Mouse (Mus musculus) bone marrow macrophage, adult 2 months (primary cell): ENCODE data around the gene Gm10837. TPM values are rescaled to one million over a fixed set of nuclear protein-coding genes. Genes with fewer than 3 reads are reported as not detected.

Experiments
- H3K27ac ChIP-seq: 2 replicates; pipeline ENCODE4 v1.5.1; 2012; ENCODE audit warnings: low read depth, low read length; ENCODE audit not compliant: insufficient read depth
- H3K4me1 ChIP-seq: 2 replicates; pipeline ENCODE4 v1.6.1; 2012; ENCODE audit warnings: low read length; ENCODE audit not compliant: control insufficient read depth, insufficient read depth
- H3K4me3 ChIP-seq: 2 replicates; pipeline ENCODE4 v1.5.1; 2012; ENCODE audit warnings: mild to moderate bottlenecking, low read length, moderate library complexity; ENCODE audit not compliant: insufficient read depth
- CTCF ChIP-seq: IDR thresholded peaks from 2 replicates; pipeline ENCODE4 v1.5.1; 2012; ENCODE audit warnings: low read depth, mild to moderate bottlenecking, low read length, moderate library complexity
- POLR2A ChIP-seq: IDR thresholded peaks from 2 replicates; pipeline ENCODE4 v1.6.1; 2012; ENCODE audit warnings: mild to moderate bottlenecking, low read depth, low read length, borderline replicate concordance
- polyA plus RNA-seq: library from polyadenylated mRNA; stranded (reverse); fragments of >200 nt; gene quantifications from 2 replicates; pipeline ENCODE4 v1.2.4, GENCODE M21; 2012; ENCODE audit not compliant: missing spikeins, insufficient read depth, insufficient read length

The Gm10837 gene
- polyA plus RNA-seq, 1 experiment = not detected

GRCm38 (mm10) chr14:122486611-122487010 lies 3.8 kb upstream of the Gm10837 start:
- H3K4me1 ChIP-seq = no peaks in the 10 kb centered on the region
- TF ChIP-seq CTCF = no peak
- TF ChIP-seq POLR2A = no peak
- H3K4me3 ChIP-seq = no peak overlapping the region
- no peak overlapping the region for H3K27ac ChIP-seq

- Histone ChIP-seq H3K4me1 (no peaks in the 10 kb centered on the region), H3K27ac (no peak overlapping the region), H3K4me3 (no peak overlapping the region)
- TF ChIP-seq CTCF = no peak
- no peak for TF ChIP-seq POLR2A
Observed at GRCm38 (mm10) chr14:122487366-122487765, 3.0 kb upstream of the Gm10837 start.

- Histone ChIP-seq H3K27ac (no peak overlapping the region), H3K4me3 (no peak overlapping the region), H3K4me1 (no peaks in the 10 kb centered on the region)
- TF ChIP-seq POLR2A = no peak
- no peak for TF ChIP-seq CTCF
Observed at GRCm38 (mm10) chr14:122489041-122489440, 1.3 kb upstream of the Gm10837 start.

- Histone ChIP-seq H3K27ac (no peak overlapping the region), H3K4me1 (no peaks in the 10 kb centered on the region), H3K4me3 (no peak overlapping the region)
- TF ChIP-seq POLR2A (no peak), CTCF (no peak)
Observed at GRCm38 (mm10) chr14:122489686-122490414, 536 bp upstream of the Gm10837 start.

GRCm38 (mm10) chr14:122491521-122491920 lies 1.1 kb downstream of the Gm10837 start:
- no peak for TF ChIP-seq CTCF
- no peak for TF ChIP-seq POLR2A
- Histone ChIP-seq H3K4me3 (no peak overlapping the region), H3K27ac (no peak overlapping the region), H3K4me1 (no peaks in the 10 kb centered on the region)

- Histone ChIP-seq H3K4me3 (no peak overlapping the region), H3K27ac (no peak overlapping the region), H3K4me1 (no peaks in the 10 kb centered on the region)
- TF ChIP-seq CTCF (no peak), POLR2A (no peak)
Observed at GRCm38 (mm10) chr14:122492015-122492414, 1.6 kb downstream of the Gm10837 start.

- no peak for TF ChIP-seq POLR2A
Observed at GRCm38 (mm10) chr14:122509058-122509457, 18.7 kb downstream of the Gm10837 start.

GRCm38 (mm10) chr14:122511519-122511918 lies 21.1 kb downstream of the Gm10837 start:
- no peak overlapping the region for H3K27ac ChIP-seq
- no peak for TF ChIP-seq CTCF
- no peak for TF ChIP-seq POLR2A

More at GRCm38 (mm10) chr14:122509058-122509457, 18.7 kb downstream of the Gm10837 start:
- Histone ChIP-seq H3K4me1 (no peaks in the 10 kb centered on the region), H3K27ac (no peak overlapping the region), H3K4me3 (no peak overlapping the region)

GRCm38 (mm10) chr14:122513511-122514036 lies 23.2 kb downstream of the Gm10837 start:
- TF ChIP-seq CTCF (no peak), POLR2A (no peak)

More at GRCm38 (mm10) chr14:122511519-122511918, 21.1 kb downstream of the Gm10837 start:
- Histone ChIP-seq H3K4me3 (no peak overlapping the region), H3K4me1 (no peaks in the 10 kb centered on the region)

GRCm38 (mm10) chr14:122528475-122528874 lies 38.1 kb downstream of the Gm10837 start:
- TF ChIP-seq CTCF (no peak), POLR2A (no peak)
- H3K27ac ChIP-seq = no peak overlapping the region
- no peak overlapping the region for H3K4me3 ChIP-seq
- no peaks in the 10 kb centered on the region for H3K4me1 ChIP-seq

More at GRCm38 (mm10) chr14:122513511-122514036, 23.2 kb downstream of the Gm10837 start:
- Histone ChIP-seq H3K27ac (no peak overlapping the region), H3K4me3 (no peak overlapping the region), H3K4me1 (no peaks in the 10 kb centered on the region)
